Mouse (Mus musculus): ENCODE data around the gene Fgd2. TPM values are rescaled to one million over a fixed set of nuclear protein-coding genes. Genes with fewer than 3 reads are reported as not detected.
"Not testable (repeated sequence)": the region's sequence is repeated elsewhere in the genome, so short reads cannot be mapped to it uniquely, and the experiment has no call there.

Fgd2 gene
- polyA plus RNA-seq, 1 experiment from 2014 or later, result 6.7 TPM

GRCm38 (mm10) chr17:29380241-29380640 is 19.5 kb downstream of the Fgd2 start:
- no peaks in the 10 kb centered on the region for H3K27me3 ChIP-seq
- no peak for ATAC-seq (ENCODE audit: low FRiP score, low read depth)
- 79% methylated on average over 4 of the region's 4 CpGs for WGBS

GRCm38 (mm10) chr17:29381472-29381871 is 20.8 kb downstream of the Fgd2 start:
- Histone ChIP-seq H3K27ac (no peak overlapping the region), H3K4me3 (no peak overlapping the region), H3K9ac (no peak overlapping the region), H3K36me3 (no peaks in the 10 kb centered on the region), H3K4me1 (0 out of 2 replicates have a peak, but pooled peaks cover 3% of the 10 kb centered on the region), H3K27me3 (no peaks in the 10 kb centered on the region), H3K4me2 (replicated peaks) (no peak overlapping the region), H3K9me3 (no peaks in the 10 kb centered on the region)
- WGBS, result 20% methylated on average over 7 of the region's 7 CpGs
- 0 out of 2 replicates have a peak, but pooled peaks have one; percentile 61 for ATAC-seq (ENCODE audit: low FRiP score, low read depth)

More at GRCm38 (mm10) chr17:29380241-29380640, 19.5 kb downstream of the Fgd2 start:
- Histone ChIP-seq H3K4me2 (replicated peaks) (no peak overlapping the region), H3K27ac (no peak overlapping the region), H3K4me3 (no peak overlapping the region), H3K4me1 (0 out of 2 replicates have a peak, but pooled peaks cover 3% of the 10 kb centered on the region), H3K9ac (no peak overlapping the region), H3K36me3 (no peaks in the 10 kb centered on the region), H3K9me3 (no peaks in the 10 kb centered on the region)

DNA sequence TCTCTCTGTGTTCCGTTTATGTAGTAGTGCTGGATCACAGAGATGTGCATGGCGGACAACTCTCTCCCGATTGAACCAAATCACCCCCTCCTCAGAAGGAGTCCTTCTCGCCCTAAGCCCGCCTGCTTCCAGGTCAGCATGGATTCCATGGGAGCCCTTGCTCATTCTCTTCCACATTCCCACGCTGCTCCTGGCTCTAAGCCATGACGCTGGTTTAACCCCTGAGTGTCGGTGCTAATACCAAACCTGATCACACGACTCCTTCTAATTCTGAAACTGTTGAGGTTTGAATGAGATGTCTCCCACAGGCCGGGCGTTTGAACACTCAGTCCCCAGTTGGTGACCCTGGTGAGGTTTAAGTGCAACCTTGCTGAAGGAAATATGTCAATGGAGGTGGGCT is 21.7 kb downstream of the Fgd2 start:
- H3K9me3 ChIP-seq, result no peaks in the 10 kb centered on the region
- no peaks in the 10 kb centered on the region for H3K36me3 ChIP-seq
- H3K27me3 ChIP-seq, result no peaks in the 10 kb centered on the region
- H3K9ac ChIP-seq, result no peak overlapping the region
- no peak overlapping the region for H3K4me2 ChIP-seq (replicated peaks)
- WGBS, result 63% methylated on average over 11 of the region's 11 CpGs
- H3K27ac ChIP-seq, result no peak overlapping the region
- no peak overlapping the region for H3K4me3 ChIP-seq
- 0 out of 2 replicates have a peak, but pooled peaks cover 3% of the 10 kb centered on the region for H3K4me1 ChIP-seq
- no peak for ATAC-seq (ENCODE audit: low FRiP score, low read depth)

DNA sequence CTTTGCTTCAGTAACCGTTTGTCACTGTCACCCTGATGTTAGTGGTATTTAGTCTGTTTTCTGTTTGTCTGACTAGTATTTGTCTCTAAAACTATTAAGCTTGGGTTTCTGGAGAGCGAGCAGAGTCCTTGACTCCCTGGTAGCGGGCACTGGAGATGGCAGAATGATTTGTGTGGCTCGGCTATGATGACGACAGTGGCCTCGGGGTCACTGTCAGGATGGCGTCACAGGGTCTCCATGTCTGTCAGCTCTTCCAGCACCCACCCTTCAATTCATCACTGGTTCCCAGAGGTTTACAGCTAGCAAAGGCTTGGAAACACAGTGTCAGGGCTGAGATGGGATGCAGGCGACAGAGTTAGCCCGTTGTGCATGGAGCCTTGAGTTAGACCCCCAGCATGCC is 23.2 kb downstream of the Fgd2 start:
- 73% methylated on average over 9 of the region's 9 CpGs for WGBS
- Histone ChIP-seq H3K9ac (no peak overlapping the region), H3K4me3 (no peak overlapping the region), H3K4me2 (replicated peaks) (no peak overlapping the region), H3K36me3 (no peaks in the 10 kb centered on the region), H3K27me3 (no peaks in the 10 kb centered on the region), H3K27ac (no peak overlapping the region), H3K4me1 (0 out of 2 replicates have a peak, but pooled peaks cover 3% of the 10 kb centered on the region), H3K9me3 (no peaks in the 10 kb centered on the region)
- ATAC-seq (ENCODE audit: low FRiP score, low read depth), result no peak

- no peak overlapping the region for H3K27ac ChIP-seq
- no peaks in the 10 kb centered on the region for H3K27me3 ChIP-seq
- H3K4me1 ChIP-seq, result 0 out of 2 replicates have a peak, but pooled peaks cover 3% of the 10 kb centered on the region
- no peak overlapping the region for H3K9ac ChIP-seq
- ATAC-seq (ENCODE audit: low FRiP score, low read depth), result no peak
- H3K9me3 ChIP-seq, result no peaks in the 10 kb centered on the region
- no peak overlapping the region for H3K4me2 ChIP-seq (replicated peaks)
- no peaks in the 10 kb centered on the region for H3K36me3 ChIP-seq
- WGBS, result 47% methylated on average over 5 of the region's 5 CpGs
- no peak overlapping the region for H3K4me3 ChIP-seq
Measured at GRCm38 (mm10) chr17:29384850-29385438, 24.2 kb downstream of the Fgd2 start.

DNA sequence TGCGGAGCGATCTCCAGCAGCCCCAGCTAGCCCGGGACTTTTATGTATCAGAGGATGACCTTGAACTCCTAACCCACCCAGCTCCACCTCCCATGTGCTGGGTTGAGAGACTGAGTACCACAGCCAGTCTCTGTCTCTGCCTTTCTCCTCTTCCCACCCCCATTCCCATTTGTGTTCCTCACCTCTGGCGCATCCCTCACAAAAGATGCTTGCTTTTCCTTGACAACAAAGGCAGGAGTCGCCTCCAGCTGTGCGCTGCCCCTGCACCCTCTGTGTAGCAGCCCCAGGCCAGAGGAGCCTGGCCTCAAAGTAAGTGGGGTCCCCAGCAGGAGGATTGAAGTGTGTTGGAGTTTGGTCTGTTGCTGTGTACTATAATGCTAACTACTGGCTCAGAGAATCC is 25.0 kb downstream of the Fgd2 start:
- Histone ChIP-seq H3K27me3 (no peaks in the 10 kb centered on the region), H3K27ac (no peak overlapping the region), H3K4me3 (no peak overlapping the region), H3K36me3 (no peaks in the 10 kb centered on the region), H3K9ac (no peak overlapping the region), H3K9me3 (no peaks in the 10 kb centered on the region), H3K4me1 (0 out of 2 replicates have a peak, but pooled peaks cover 3% of the 10 kb centered on the region), H3K4me2 (replicated peaks) (no peak overlapping the region)
- WGBS, result 48% methylated on average over 6 of the region's 6 CpGs
- no peak for ATAC-seq (ENCODE audit: low FRiP score, low read depth)

DNA sequence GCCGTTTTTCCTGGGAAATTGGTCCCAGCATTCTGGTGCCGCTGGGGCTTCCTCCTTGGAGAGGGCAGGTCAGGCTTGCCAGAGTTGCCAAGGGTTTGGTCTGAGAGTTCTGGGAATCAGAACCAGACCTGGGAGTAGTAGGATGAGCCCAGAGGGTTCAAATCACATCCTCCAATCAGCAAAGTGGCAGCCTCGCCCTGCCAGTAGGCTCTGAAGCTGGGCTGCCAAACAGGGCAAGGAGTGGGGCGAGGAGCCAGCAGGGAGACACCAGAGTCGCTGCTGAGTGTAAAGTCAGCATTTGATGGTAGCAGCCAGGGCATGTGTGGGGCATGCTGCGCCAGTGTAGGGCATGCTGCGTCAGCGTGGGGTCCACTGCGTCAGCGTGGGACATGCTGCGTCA is 28.3 kb downstream of the Fgd2 start:
- no peak overlapping the region for H3K27ac ChIP-seq
- 78% methylated on average over 11 of the region's 11 CpGs for WGBS
- no peak overlapping the region for H3K9ac ChIP-seq
- H3K4me2 ChIP-seq (replicated peaks), result no peak overlapping the region
- H3K4me3 ChIP-seq, result no peak overlapping the region
- H3K27me3 ChIP-seq, result no peaks in the 10 kb centered on the region
- H3K9me3 ChIP-seq, result no peaks in the 10 kb centered on the region
- 0 out of 2 replicates have a peak, but pooled peaks cover 3% of the 10 kb centered on the region for H3K4me1 ChIP-seq
- ATAC-seq (ENCODE audit: low FRiP score, low read depth), result no peak
- H3K36me3 ChIP-seq, result no peaks in the 10 kb centered on the region

GRCm38 (mm10) chr17:29391280-29391679 is 30.6 kb downstream of the Fgd2 start:
- H3K4me1 ChIP-seq, result 0 out of 2 replicates have a peak, but pooled peaks cover 4% of the 10 kb centered on the region
- no peak overlapping the region for H3K4me3 ChIP-seq
- no peaks in the 10 kb centered on the region for H3K36me3 ChIP-seq
- WGBS, result 85% methylated on average over 8 of the region's 8 CpGs
- H3K27ac ChIP-seq, result no peak overlapping the region
- no peak for ATAC-seq (ENCODE audit: low FRiP score, low read depth)
- no peaks in the 10 kb centered on the region for H3K9me3 ChIP-seq
- H3K27me3 ChIP-seq, result no peaks in the 10 kb centered on the region
- no peak overlapping the region for H3K4me2 ChIP-seq (replicated peaks)
- H3K9ac ChIP-seq, result no peak overlapping the region

GRCm38 (mm10) chr17:29393335-29394089 is 32.8 kb downstream of the Fgd2 start:
- no peaks in the 10 kb centered on the region for H3K36me3 ChIP-seq
- no peaks in the 10 kb centered on the region for H3K27me3 ChIP-seq
- no peak overlapping the region for H3K27ac ChIP-seq
- WGBS, result 74% methylated on average over 14 of the region's 14 CpGs
- no peak overlapping the region for H3K4me3 ChIP-seq
- H3K4me1 ChIP-seq, result peaks cover 22% of the 10 kb centered on the region
- no peak overlapping the region for H3K9ac ChIP-seq
- no peaks in the 10 kb centered on the region for H3K9me3 ChIP-seq
- ATAC-seq (ENCODE audit: low FRiP score, low read depth), result no peak
- H3K4me2 ChIP-seq (replicated peaks), result no peak overlapping the region

- Histone ChIP-seq H3K36me3 (no peaks in the 10 kb centered on the region), H3K4me2 (replicated peaks) (no peak overlapping the region), H3K4me1 (peaks cover 30% of the 10 kb centered on the region), H3K27me3 (no peaks in the 10 kb centered on the region), H3K9ac (no peak overlapping the region), H3K27ac (no peak overlapping the region), H3K9me3 (no peaks in the 10 kb centered on the region), H3K4me3 (no peak overlapping the region)
- WGBS, result 51% methylated on average over 9 of the region's 9 CpGs
- ATAC-seq (ENCODE audit: low FRiP score, low read depth), result no peak
Measured at GRCm38 (mm10) chr17:29394106-29394760, 33.5 kb downstream of the Fgd2 start.

DNA sequence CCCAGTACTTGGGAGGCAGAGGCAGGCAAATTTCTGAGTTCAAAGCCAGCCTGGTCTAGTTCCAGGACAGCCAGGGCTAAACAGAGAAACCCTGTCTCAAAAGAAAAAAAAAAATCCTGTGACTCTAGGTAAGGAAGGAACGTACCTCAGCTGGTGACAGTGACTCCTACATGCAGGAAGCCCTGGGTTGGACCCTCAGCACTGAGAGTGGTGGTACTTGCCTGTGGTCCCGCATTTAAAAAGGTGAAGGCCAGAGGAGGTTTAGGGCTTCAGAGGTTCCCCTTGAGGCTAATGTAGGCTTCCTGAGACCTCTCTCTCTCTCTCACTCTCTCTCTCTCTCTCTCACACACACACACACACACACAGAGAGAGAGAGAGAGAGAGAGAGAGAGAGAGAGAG is 34.0 kb downstream of the Fgd2 start:
- not testable (repeated sequence) for ATAC-seq (ENCODE audit: low FRiP score, low read depth); H3K9me3 ChIP-seq; H3K9ac ChIP-seq; H3K27ac ChIP-seq; H3K36me3 ChIP-seq; H3K27me3 ChIP-seq; H3K4me2 ChIP-seq (replicated peaks); H3K4me3 ChIP-seq
- 66% methylated on average over 2 of the region's 2 CpGs for WGBS
- H3K4me1 ChIP-seq, result peaks cover 33% of the 10 kb centered on the region

DNA sequence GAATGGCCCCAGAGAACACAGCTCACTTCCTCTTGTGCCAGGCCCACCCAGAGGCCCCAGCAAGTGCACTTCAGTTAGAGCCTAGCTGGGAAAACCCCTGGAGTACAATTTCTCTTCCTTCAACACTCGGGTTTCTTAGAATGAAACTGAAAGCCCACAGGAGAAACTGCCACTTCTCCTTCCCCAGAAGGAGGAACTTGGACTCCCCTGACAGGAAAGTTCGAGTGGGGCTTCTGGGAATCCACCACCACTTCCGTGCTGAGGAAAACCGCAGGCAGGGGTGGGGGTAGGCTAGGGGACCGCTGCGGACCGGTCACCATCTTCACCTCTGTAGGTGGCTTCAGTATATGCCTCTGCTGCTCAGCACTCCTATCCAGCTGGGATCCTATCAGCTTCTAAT is 34.7 kb downstream of the Fgd2 start:
- H3K4me1 ChIP-seq, result peaks cover 35% of the 10 kb centered on the region
- no peak overlapping the region for H3K4me2 ChIP-seq (replicated peaks)
- H3K36me3 ChIP-seq, result no peaks in the 10 kb centered on the region
- no peak overlapping the region for H3K4me3 ChIP-seq
- WGBS, result 63% methylated on average over 7 of the region's 7 CpGs
- H3K27me3 ChIP-seq, result no peaks in the 10 kb centered on the region
- H3K9me3 ChIP-seq, result no peaks in the 10 kb centered on the region
- no peak for ATAC-seq (ENCODE audit: low FRiP score, low read depth)
- H3K27ac ChIP-seq, result no peak overlapping the region
- no peak overlapping the region for H3K9ac ChIP-seq

Data from limb, embryonic 13.5 days (tissue).